Mouse (Mus musculus) neural tube, embryonic 10.5 days (tissue): ENCODE data around the gene Lpxn.

Experiments used
- DNase-seq: peaks from one replicate; pipeline ENCODE4 v3.0.0-alpha.2; 2017; ENCODE audit warnings: low spot score; ENCODE audit errors: extremely low spot score

The Lpxn gene

DNA sequence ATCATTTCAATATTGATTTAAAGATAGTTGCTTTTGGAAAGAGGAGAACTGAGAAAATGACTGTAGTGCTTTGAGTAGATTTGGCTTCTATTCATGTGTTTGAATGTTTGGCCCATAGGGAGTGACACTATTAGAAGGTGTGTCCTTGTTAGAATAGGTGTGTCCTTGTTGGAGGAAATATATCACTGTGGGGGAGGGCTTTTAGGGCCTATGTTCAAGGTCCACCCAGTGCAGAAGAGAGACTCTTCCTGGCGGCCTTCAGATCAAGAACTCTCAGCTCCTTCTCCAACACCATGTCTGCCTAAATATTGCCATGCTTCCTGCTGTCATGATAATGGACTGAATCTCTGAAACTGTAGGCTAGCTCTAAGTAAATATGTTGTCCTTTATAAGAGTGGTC lies 8.2 kb downstream of the Lpxn start:
- no peak for DNase-seq

GRCm38 (mm10) chr19:12805730-12806129 lies 9.7 kb downstream of the Lpxn start:
- no peak for DNase-seq

DNA sequence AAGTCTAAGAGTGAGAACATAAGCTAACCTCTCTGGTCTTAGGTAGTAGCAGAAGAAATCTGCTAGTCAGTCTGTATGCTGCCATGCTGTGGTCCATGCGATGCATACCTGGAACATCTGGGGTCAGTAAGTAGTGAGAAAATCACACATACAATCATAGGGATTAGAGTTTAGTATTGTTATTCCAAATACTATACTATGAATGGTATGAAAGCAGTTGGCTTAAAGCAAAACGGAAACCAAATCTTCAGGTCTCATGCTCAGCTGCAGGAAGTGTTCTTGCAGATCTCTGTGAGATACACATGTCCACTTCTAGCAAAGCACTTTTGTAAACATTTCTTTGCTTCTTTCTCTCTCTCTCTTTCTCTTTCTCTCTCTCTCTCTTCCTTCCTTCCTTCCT lies 10.2 kb downstream of the Lpxn start:
- DNase-seq: no peak

DNA sequence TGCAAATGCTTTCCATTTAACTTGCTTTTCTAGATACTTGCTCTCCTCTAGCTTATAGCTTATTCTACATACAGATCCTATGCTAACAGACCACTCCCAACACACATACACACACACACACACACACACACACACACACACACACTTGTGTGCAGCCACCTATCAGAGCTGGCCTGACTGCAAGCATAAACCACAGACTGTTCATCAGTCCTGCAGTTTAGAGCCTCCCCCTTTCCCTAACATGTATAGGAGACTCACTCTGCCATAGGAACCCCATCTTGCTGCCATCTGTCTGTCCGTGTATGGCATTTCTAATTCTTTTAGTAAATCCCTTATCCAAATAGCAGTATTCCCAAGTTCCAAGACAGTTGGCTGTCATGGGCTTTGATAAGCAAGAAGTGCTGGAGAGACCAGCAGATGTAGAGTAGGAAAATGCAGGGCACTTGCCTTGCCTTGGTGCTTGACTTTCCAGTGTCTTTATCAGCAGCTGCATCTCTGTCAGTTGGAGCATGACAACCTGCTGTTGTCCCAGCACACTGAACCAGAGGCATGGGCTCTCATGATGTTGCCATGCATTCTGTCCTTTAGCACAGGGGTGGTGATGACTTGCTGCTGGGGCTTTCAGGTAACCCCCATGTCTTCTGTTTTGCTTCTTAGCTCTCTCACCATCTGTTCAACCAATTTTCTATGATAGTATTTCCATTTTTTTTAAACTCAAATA lies 16.8 kb downstream of the Lpxn start:
- no peak for DNase-seq

- no peak for DNase-seq
Measured at GRCm38 (mm10) chr19:12813883-12814282, 17.9 kb downstream of the Lpxn start.

DNA sequence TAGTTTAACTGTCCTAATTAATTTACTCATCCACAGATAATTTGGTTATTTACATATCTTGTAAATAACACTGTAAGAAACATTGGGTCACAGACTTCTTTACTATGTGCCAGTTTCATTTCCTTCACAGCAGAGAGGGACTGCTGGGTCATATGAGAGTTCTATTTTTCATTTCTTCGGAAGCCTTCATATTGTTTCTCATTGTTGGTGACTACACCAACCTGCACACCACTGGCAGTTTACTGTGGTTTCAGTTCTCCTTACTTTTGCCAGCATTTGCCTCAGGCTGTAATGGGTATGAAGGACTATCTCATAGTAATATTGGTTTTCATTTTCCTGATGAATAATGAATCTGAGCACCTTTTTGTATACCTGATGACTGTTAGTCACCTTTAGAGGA lies 22.5 kb downstream of the Lpxn start:
- DNase-seq: no peak

GRCm38 (mm10) chr19:12820383-12820782 lies 24.4 kb downstream of the Lpxn start:
- no peak for DNase-seq

DNA sequence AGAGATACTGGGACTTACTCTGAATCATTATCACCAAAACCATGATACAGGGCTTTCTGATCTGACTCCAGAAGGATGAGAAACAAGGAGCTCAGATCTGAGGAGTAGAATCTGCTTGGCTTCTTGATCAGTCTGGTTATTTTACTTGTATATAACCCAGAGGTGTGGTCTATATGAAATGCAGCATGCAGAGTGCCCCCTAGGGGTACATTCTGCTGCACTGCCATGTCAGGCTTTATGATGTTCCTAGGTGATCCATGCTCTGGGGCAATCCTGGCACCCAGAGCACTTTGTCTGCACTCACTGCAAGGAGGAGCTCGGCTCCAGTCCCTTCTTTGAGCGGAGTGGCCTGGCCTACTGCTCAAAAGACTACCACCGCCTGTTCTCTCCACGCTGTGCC lies 28.6 kb downstream of the Lpxn start:
- DNase-seq: no peak

GRCm38 (mm10) chr19:12830823-12831430 lies 34.9 kb downstream of the Lpxn start:
- no peak for DNase-seq

DNA sequence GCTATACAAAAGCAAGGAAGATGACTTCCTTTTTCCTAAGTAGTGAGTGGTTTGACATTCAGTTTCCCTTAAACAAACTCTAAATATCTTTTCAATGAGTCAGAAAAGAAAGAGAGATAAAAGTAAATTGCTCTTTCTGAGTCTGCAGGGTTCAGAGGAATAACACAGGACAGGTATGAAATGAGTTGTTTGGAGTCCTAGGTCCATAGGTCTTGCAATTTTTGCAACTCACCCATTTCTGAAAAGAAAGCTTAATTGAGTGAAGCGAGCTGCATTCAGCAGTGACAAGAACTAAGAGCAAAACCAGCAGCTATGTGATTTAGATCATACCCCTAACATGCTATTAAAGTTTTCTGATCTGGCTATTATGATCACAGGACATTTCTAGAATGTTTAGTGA lies 35.6 kb downstream of the Lpxn start:
- DNase-seq: no peak

- no peak for DNase-seq
Measured at GRCm38 (mm10) chr19:12833625-12834024, 37.6 kb downstream of the Lpxn start.

GRCm38 (mm10) chr19:12838507-12838906 lies 42.5 kb downstream of the Lpxn start:
- DNase-seq: no peak

DNA sequence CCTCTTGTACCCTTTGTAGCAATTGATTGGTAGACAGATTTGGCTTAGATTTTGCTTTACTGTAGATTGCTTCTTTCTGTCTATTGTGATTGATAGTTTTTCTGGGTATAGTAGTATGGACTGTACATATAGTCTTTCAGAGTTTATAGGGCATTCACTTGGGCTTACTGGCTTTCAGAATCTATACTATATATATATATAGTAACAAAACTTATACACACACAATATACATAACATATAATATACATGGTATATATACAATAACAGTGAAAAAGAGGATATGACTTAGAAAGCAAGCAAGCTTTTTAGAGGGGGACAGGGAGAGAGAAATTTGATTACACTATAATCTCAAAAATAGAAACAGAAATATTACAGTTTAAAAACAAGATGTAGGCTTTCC lies 50.4 kb downstream of the Lpxn start, which contains the start of gene Gm5244:
Gm5244 (plus strand) TSS at position 301 of the 400 bp plus-strand sequence.
- DNase-seq: no peak

- DNase-seq: no peak
Measured at GRCm38 (mm10) chr19:12856983-12857382, 61.0 kb downstream of the Lpxn start, which contains the start of gene Olfr1444. Gene Olfr1444 (plus strand): TSS chr19:12857283.
